Mouse (Mus musculus) stomach, embryonic 15.5 days (tissue): ENCODE measurements around the gene Ppan. TPM values are rescaled to one million over a fixed set of nuclear protein-coding genes. Genes with fewer than 3 reads are reported as not detected.
A peak's percentile ranks its signal among the peaks of the same experiment; 100 is the strongest.

Source experiments
- ATAC-seq: fragments of 200-750 bp; cut with Nextera tagmentation; 2 replicates; pipeline ENCODE4 v1.8.0; 2017; ENCODE audit warnings: low read depth, moderate number of reproducible peaks, moderate TSS enrichment; ENCODE audit not compliant: insufficient read depth, low FRiP score
- H3K27ac ChIP-seq: fragments of 300-500 bp; sonication (generic); 2 replicates; pipeline ENCODE4 v1.5.1; 2015; ENCODE audit warnings: mild to moderate bottlenecking, inconsistent platforms
- H3K27me3 ChIP-seq: fragments of 300-500 bp; sonication (generic); replicated peaks from 2 replicates; pipeline ENCODE4 v1.6.1; 2015; ENCODE audit warnings: inconsistent platforms
- H3K36me3 ChIP-seq: fragments of 300-500 bp; sonication (generic); 2 replicates; pipeline ENCODE4 v1.6.1; 2015; ENCODE audit warnings: inconsistent platforms
- H3K4me1 ChIP-seq: fragments of 300-500 bp; sonication (generic); 2 replicates; pipeline ENCODE4 v1.6.1; 2015; ENCODE audit warnings: inconsistent platforms
- H3K4me2 ChIP-seq: fragments of 300-500 bp; sonication (generic); 2 replicates; pipeline ENCODE4 v1.6.1; 2015; ENCODE audit warnings: mild to moderate bottlenecking, inconsistent platforms
- H3K4me3 ChIP-seq: fragments of 300-500 bp; sonication (generic); replicated peaks from 2 replicates; pipeline ENCODE4 v1.5.1; 2015; ENCODE audit warnings: inconsistent platforms
- H3K9ac ChIP-seq: fragments of 300-500 bp; sonication (generic); 2 replicates; pipeline ENCODE4 v1.6.1; 2015; ENCODE audit warnings: inconsistent platforms
- H3K9me3 ChIP-seq: fragments of 300-500 bp; sonication (generic); 2 replicates; pipeline ENCODE4 v1.6.1; 2016; ENCODE audit warnings: inconsistent platforms
- WGBS: fragments of 180-500 bp; shearing (Covaris S2); methylation state at CpG from one replicate; pipeline ENCODE4 v1.1.7; 2015; 5-methylcytosine and 5-hydroxymethylcytosine counted together
- polyA plus RNA-seq: library from polyadenylated mRNA; unstranded; fragments of >200 nt; fragmentation: Nextera tagmentation; extraction: Ambion mirVana; gene quantifications from 2 replicates; pipeline ENCODE4 v1.2.1, GENCODE M21; 2015

The Ppan gene
- polyA plus RNA-seq, 1 experiment from 2014 or later, result 80.9 TPM

DNA sequence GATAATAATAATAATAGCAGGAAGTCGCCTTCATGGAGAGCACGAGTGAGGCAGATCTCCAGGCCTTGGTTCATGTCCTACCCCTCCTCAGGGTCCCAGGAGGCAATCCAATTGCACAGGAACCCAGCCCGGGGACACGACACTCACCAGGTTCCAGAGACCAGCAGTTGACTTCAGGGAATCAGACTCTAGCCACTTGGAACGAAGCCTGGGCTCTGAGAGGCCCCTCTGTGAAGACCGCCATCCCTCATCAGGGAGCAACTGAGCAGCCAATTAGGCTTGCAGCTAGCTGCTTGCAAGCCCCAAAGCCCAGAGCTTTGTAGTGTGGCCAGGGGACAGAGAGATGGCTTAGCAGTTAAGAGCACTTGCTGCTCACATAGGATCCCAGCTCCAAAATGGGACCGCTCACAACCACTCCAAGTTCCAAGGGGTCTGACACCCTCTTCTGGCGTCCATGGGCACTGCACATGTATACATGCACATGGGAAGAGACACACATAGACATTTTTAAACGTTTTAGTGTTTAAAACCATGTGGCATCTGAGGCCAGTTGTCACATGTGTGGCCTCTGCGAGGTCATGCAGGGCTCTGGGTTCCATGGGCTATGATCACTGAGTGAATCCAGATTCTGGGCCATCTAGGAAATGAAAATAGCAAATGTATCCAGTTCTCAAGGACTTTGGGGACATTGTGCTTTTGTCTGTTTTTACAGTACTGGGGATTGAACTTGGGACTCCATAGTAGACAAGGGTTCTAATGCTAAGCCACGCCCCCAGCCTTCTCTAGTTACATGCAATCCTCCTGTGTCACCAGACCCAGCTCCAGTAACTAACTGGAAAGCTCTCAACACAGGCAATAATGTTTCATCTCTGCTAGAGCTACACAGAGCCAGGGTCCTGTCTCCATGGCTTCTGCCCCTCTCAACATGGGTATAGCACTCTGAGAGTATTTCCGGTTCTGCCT is 17.5 kb upstream of the Ppan start:
- peaks cover 19% of the 10 kb centered on the region; the same call in 1 of the 2 replicates for H3K27me3 ChIP-seq
- no peak overlapping the region for H3K27ac ChIP-seq
- H3K36me3 ChIP-seq, result 0 out of 2 replicates have a peak, but pooled peaks cover 3% of the 10 kb centered on the region
- no peaks in the 10 kb centered on the region for H3K9me3 ChIP-seq
- peaks cover 11% of the 10 kb centered on the region; the same call in 1 of the 2 replicates for H3K4me1 ChIP-seq
- ATAC-seq, result no peak
- no peak overlapping the region for H3K9ac ChIP-seq
- H3K4me3 ChIP-seq, result no peak overlapping the region
- 74% methylated on average over 12 of the region's 12 CpGs for WGBS
- no peak overlapping the region for H3K4me2 ChIP-seq

GRCm38 (mm10) chr9:20872991-20873390 is 15.0 kb upstream of the Ppan start:
- no peak overlapping the region for H3K27ac ChIP-seq
- H3K36me3 ChIP-seq, result 0 out of 2 replicates have a peak, but pooled peaks cover 3% of the 10 kb centered on the region
- no peak overlapping the region for H3K4me2 ChIP-seq
- peaks cover 14% of the 10 kb centered on the region; the same call in 1 of the 2 replicates for H3K4me1 ChIP-seq
- WGBS, result 83% methylated on average over 10 of the region's 10 CpGs
- no peak for ATAC-seq
- peaks cover 19% of the 10 kb centered on the region; the same call in 1 of the 2 replicates for H3K27me3 ChIP-seq
- no peak overlapping the region for H3K9ac ChIP-seq
- no peak overlapping the region for H3K4me3 ChIP-seq
- H3K9me3 ChIP-seq, result no peaks in the 10 kb centered on the region

DNA sequence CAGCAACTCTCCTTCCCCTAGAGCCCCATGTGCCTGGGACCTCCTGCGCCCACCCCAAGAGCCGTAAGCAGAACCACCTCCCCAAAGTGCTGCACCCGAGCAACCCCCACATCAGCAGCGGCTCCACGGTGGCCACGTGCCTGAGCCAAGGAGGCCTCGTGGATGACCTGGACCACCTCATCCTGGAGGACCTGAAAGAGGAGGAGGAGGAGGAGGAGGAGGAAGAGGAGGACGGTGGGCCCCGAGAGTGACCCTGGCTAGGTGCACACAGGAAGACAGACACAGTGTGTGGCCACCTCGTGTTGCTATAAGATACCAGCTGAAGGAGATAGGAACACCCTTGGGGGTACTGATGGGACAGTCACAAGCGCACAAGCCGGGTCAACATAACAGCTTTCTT is 14.5 kb upstream of the Ppan start:
- peaks cover 17% of the 10 kb centered on the region; the same call in 1 of the 2 replicates for H3K27me3 ChIP-seq
- no peak overlapping the region for H3K9ac ChIP-seq
- H3K4me2 ChIP-seq, result no peak overlapping the region
- no peak overlapping the region for H3K27ac ChIP-seq
- no peak overlapping the region for H3K4me3 ChIP-seq
- peaks cover 11% of the 10 kb centered on the region; the same call in 1 of the 2 replicates for H3K4me1 ChIP-seq
- H3K36me3 ChIP-seq, result 0 out of 2 replicates have a peak, but pooled peaks cover 3% of the 10 kb centered on the region
- 83% methylated on average over 12 of the region's 12 CpGs for WGBS
- no peaks in the 10 kb centered on the region for H3K9me3 ChIP-seq
- ATAC-seq, result no peak

- WGBS, result 64% methylated on average over 23 of the region's 23 CpGs
- 0 out of 2 replicates have a peak, but pooled peaks cover 3% of the 10 kb centered on the region for H3K36me3 ChIP-seq
- no peak overlapping the region for H3K4me3 ChIP-seq
- peaks cover 3% of the 10 kb centered on the region; the same call in 1 of the 2 replicates for H3K4me1 ChIP-seq
- H3K27me3 ChIP-seq, result 0 out of 2 replicates have a peak, but pooled peaks cover 5% of the 10 kb centered on the region
- ATAC-seq, result no peak
- H3K9ac ChIP-seq, result no peak overlapping the region
- H3K9me3 ChIP-seq, result no peaks in the 10 kb centered on the region
- H3K27ac ChIP-seq, result no peak overlapping the region
- no peak overlapping the region for H3K4me2 ChIP-seq
Observed at GRCm38 (mm10) chr9:20875021-20875790, 12.8 kb upstream of the Ppan start.

- ATAC-seq, result no peak
- H3K27ac ChIP-seq, result no peak overlapping the region
- 64% methylated on average over 9 of the region's 9 CpGs for WGBS
- no peak overlapping the region for H3K9ac ChIP-seq
- no peaks in the 10 kb centered on the region for H3K27me3 ChIP-seq
- no peak overlapping the region for H3K4me2 ChIP-seq
- H3K4me1 ChIP-seq, result peaks cover 3% of the 10 kb centered on the region; the same call in 1 of the 2 replicates
- H3K36me3 ChIP-seq, result no peaks in the 10 kb centered on the region
- H3K9me3 ChIP-seq, result no peaks in the 10 kb centered on the region
- no peak overlapping the region for H3K4me3 ChIP-seq
Observed at GRCm38 (mm10) chr9:20876318-20877117, 11.5 kb upstream of the Ppan start.

- 34% methylated on average over 14 of the region's 14 CpGs for WGBS
- Histone ChIP-seq H3K4me3 (peak overlapping the region; percentile 49), H3K27ac (peak overlapping the region; percentile 73), H3K27me3 (no peaks in the 10 kb centered on the region), H3K9ac (peak overlapping the region; percentile 10; the same call in 1 of the 2 replicates), H3K36me3 (no peaks in the 10 kb centered on the region), H3K4me1 (peaks cover 3% of the 10 kb centered on the region; the same call in 1 of the 2 replicates), H3K9me3 (no peaks in the 10 kb centered on the region), H3K4me2 (peak overlapping the region; percentile 83)
- no peak for ATAC-seq
Observed at GRCm38 (mm10) chr9:20877118-20878040, 10.6 kb upstream of the Ppan start.

DNA sequence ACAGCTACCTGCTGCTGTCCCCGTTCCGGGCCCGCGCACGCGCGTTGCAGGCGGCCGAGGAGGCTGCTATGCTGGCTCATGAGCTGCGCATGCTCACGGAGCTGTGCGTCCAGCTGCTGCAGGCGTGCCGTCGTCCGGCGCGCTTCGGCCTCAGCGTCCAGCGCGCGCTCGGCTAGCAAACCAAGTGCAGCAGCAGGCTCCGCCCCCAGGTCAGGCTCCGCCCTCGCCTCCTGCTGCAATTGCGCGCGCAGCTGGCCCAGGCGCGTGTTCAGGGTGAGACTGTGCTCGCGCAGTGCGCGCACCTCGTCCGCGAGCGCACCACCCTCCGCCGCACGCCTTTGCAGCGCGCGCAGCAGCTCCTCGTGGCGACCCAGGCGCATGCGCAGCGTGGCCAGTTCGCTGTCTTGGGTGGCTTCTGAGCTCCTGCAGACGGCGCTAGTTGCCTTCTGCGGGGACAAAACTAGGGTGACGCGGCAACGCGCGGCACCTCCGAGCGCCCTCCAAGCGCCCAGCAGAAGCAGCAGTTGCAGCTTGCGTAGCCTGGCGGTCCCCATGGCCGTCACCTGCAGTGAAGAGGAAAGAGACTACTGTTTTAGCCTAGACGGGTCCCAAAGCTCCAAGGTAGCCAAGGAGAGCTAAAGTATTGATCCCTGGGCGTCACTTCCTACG is 9.8 kb upstream of the Ppan start:
- peak overlapping the region; percentile 83 for H3K4me2 ChIP-seq
- H3K27ac ChIP-seq, result peak overlapping the region; percentile 95
- peak; percentile 95 for ATAC-seq
- under 1% methylated on average over 69 of the region's 69 CpGs for WGBS
- peak overlapping the region; percentile 35; the same call in 1 of the 2 replicates for H3K9ac ChIP-seq
- no peaks in the 10 kb centered on the region for H3K27me3 ChIP-seq
- H3K36me3 ChIP-seq, result no peaks in the 10 kb centered on the region
- no peaks in the 10 kb centered on the region for H3K9me3 ChIP-seq
- peak overlapping the region; percentile 49 for H3K4me3 ChIP-seq
- peaks cover 3% of the 10 kb centered on the region; the same call in 1 of the 2 replicates for H3K4me1 ChIP-seq

- Histone ChIP-seq H3K27me3 (no peaks in the 10 kb centered on the region), H3K27ac (peak overlapping the region; percentile 95), H3K36me3 (no peaks in the 10 kb centered on the region), H3K4me3 (peak overlapping the region; percentile 49), H3K9ac (peak overlapping the region; percentile 35; the same call in 1 of the 2 replicates), H3K4me2 (peak overlapping the region; percentile 83), H3K4me1 (peaks cover 3% of the 10 kb centered on the region; the same call in 1 of the 2 replicates), H3K9me3 (no peaks in the 10 kb centered on the region)
- 13% methylated on average over 10 of the region's 10 CpGs for WGBS
- ATAC-seq, result no peak
Observed at GRCm38 (mm10) chr9:20878710-20879065, 9.3 kb upstream of the Ppan start.

DNA sequence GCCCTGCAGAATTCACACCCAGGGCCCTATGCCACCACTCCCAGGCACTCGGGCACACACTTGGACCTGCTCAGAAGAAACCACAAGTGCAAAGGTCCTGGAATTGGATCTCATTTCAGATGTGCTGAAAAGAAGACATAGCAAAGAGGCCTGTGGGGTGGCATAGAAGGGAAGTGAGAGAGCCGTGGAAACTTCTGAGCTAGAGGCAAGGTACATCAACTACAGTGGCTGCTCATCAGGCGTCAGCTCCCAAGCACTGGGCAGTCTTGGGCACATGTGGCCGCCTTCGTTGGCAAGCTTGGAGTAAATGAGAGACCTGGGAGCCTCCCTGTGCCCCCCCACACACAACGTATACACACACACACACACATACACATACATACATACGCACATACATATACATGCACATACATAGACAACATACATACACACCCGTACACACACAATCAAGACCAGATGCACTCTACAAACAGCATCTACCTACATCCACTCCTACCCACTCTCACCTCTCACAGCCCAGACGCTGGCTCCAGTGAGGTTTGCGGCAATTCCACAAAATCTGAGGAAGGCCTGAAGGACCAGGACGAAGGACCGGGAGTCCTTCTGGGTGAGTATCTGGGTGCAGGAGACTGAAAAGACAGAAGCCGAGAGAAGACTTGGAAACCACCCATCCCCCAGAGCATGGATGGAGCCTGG is 8.7 kb upstream of the Ppan start, which contains the start of gene Angptl6:
Gene Angptl6 (minus strand): TSS at position 631 of the 696 bp plus-strand sequence.
- no peak for ATAC-seq
- Histone ChIP-seq H3K4me2 (peak within 1 kb of the TSS; percentile 83), H3K4me3 (peak within 1 kb of the TSS; percentile 49), H3K9ac (peak within 1 kb of the TSS; percentile 35; the same call in 1 of the 2 replicates), H3K9me3 (no peaks in the 10 kb centered on the region), H3K4me1 (peaks cover 3% of the 10 kb centered on the region; the same call in 1 of the 2 replicates), H3K27ac (peak within 1 kb of the TSS; percentile 95), H3K27me3 (no peaks in the 10 kb centered on the region), H3K36me3 (no peaks in the 10 kb centered on the region)
- 79% methylated on average over 13 of the region's 13 CpGs for WGBS
